Mouse (Mus musculus): ENCODE measurements at regions not wholly inside any gene's neighbourhood (a gene's known extent, or its start where the extent isn't known, plus 50 kb on each side); places are given as distances from the start of the nearest gene placed in this dataset.

DNA sequence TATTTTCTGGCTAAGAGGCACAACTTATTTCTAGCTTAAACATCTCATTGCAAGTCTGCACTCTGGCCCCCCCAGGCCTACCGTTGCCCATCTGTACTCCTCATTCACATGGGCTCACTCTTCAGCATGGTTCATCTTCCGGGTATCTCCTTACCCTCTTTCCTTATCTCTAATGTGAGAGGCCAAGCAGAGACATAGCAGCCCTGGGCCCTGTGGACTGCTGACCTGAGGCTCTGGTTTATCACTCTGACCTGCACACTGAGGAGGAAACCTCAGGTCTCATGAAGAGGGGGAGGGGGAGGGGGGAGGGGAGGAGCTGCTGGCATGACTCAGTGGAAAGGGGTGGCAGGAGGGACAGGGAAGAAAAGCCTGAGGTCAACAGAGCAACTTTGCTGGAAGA is 162.1 kb upstream of the Lrfn2 start:
- TF ChIP-seq ZKSCAN1 (IDR thresholded peaks at IDR 0.05; ENCODE audit: low read depth, low read length) (no peak), RAD21 (IDR thresholded peaks at IDR 0.05; ENCODE audit: low read depth, low read length) (no peak), ZNF384 (IDR thresholded peaks at IDR 0.05; ENCODE audit: low read depth, low read length) (no peak), ETS1 (IDR thresholded peaks at IDR 0.05; ENCODE audit: low read depth, low read length) (no peak), USF1 (IDR thresholded peaks at IDR 0.05; ENCODE audit: low read depth, low read length) (no peak), CTCF (IDR thresholded peaks at IDR 0.05 in 2 of 3, conservative IDR thresholded peaks at IDR 0.05 in 1 of 3; ENCODE audit: control insufficient read depth in 1 of 3, insufficient read depth in 1 of 3, low read depth in 2 of 3, low read length in 3 of 3, poor library complexity in 1 of 3, severe bottlenecking in 1 of 3) (no peak), TCF12 (IDR thresholded peaks at IDR 0.05; ENCODE audit: low read depth, low read length) (no peak), GATA1 (IDR thresholded peaks at IDR 0.05; ENCODE audit: low read depth, low read length) (no peak), POLR2A (IDR thresholded peaks at IDR 0.05; ENCODE audit: control insufficient read depth in 1 of 2, insufficient read depth in 1 of 2, low read depth in 1 of 2, low read length in 2 of 2, poor library complexity in 1 of 2) (no peak), MAX (IDR thresholded peaks at IDR 0.05; ENCODE audit: low read length) (no peak), TAL1 (IDR thresholded peaks at IDR 0.05; ENCODE audit: low read length) (no peak), MAFK (IDR thresholded peaks at IDR 0.05; ENCODE audit: borderline replicate concordance, low read depth, low read length) (no peak), EP300 (IDR thresholded peaks at IDR 0.05; ENCODE audit: low read depth in 1 of 2, low read length in 2 of 2) (no peak), E2F4 (IDR thresholded peaks at IDR 0.05; ENCODE audit: borderline replicate concordance, low read depth, low read length) (no peak)

All from MEL (cell line).